Mouse (Mus musculus) cerebellum, adult 9-10 months (tissue): ENCODE measurements at regions not wholly inside any gene's neighbourhood (a gene's known extent, or its start where the extent isn't known, plus 50 kb on each side); places are given as distances from the start of the nearest gene placed in this dataset.

Experiments used
- DNase-seq: peaks from one replicate; pipeline ENCODE4 v3.0.0; 2022

DNA sequence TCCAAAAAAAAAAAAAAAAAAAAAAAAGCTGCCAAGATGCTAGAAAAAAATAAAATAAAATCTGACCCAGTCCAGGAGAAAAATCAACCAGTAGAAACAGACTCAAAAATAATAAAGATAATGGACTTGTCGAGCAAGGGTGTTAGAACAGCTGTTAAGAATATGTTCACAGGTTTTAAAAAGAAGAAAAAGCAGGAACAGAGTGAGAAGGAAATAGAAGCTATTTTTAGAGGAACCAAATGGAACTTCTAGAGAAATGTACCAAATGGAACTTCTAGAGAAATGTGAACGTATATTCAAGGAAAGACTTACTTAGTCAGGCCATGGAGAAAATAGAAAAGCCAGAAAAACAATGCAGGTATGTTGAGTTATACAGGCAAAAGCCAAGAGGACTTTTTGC, 662.4 kb upstream of the Jmjd1c start:
- DNase-seq: no peak

DNA sequence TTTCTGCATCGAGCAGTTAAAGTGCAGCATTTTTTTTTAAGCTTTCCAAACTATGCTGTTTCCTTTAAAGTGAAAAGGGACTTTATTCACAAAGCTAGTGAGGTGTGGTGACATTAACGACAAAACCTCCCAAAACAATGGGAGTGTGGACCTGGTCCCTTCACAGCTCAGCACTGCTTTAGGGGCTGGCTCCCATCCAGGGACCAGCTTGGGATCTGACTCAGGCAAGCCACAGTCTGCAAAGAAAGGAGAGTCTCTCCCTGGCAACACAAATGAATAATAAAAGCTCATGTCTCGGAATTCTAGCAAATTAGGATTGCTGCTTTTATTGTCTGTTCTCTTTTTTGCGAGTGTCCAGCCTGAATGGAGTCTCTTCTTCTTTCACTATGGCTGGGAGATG, 625.2 kb upstream of the Jmjd1c start:
- DNase-seq: peak; percentile 66

DNA sequence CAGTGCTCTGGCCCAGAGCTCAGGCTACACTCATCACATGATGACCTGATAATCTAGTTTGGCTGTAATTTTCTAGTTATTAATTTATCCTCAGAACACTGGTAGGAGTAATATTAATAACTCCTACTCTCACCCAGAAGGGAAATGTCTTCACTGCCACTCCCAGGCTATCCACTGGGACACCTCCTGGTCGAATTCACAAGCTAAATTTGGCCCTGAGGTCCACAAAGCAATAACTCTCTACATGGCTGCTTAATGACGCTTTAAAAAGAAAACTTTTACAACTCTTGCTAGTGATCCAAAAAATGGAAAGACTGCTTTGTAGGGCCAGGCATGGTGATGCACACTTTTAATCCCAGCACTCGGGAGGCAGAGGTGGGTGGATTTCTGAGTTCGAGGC, 623.9 kb upstream of the Jmjd1c start:
- no peak for DNase-seq

- DNase-seq: no peak
These were observed 620.7 kb upstream of the Jmjd1c start for GRCm38 (mm10) chr10:66475187-66475735.

DNA sequence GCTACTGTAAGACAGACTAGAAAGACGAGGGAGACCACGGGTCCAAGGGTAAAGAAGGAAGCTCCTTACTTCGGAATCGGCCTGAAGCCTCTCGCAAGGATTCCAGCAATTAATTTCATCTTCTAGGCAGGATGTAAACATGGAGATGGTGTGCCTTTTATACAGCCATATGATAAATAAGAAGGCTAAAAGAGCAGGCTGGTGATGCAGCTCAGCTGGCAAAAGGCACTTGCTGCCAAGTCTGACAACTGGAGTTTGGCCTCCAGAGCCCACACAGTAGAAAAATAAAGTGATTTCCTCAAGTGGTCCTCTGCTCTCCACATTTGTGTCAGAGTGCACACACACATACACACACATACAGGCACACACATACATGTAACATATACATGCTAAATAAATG, 605.1 kb upstream of the Jmjd1c start:
- DNase-seq: no peak

GRCm38 (mm10) chr10:66491850-66492249, 604.1 kb upstream of the Jmjd1c start:
- no peak for DNase-seq

DNA sequence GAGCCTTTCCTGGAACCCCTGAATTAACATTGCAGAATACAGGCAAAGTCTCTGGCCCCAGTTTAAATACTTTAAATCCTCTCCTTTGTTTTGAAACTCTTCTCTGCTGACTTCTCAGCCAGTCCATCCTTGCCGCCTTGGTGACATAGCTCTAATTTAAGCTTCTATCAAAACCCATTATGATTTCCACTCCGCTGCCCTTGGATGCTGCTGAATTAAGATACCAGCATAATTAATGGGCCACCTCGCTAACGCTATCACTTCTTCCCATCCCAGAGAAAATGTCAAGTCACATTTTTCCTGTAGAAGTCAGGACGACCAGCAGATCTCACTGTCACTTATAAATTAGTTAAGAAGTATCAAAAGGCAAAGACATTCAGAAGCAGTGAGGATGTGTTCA, 556.1 kb upstream of the Jmjd1c start:
- DNase-seq: no peak

GRCm38 (mm10) chr10:66546656-66547055, 549.3 kb upstream of the Jmjd1c start:
- DNase-seq: peak; percentile 16

DNA sequence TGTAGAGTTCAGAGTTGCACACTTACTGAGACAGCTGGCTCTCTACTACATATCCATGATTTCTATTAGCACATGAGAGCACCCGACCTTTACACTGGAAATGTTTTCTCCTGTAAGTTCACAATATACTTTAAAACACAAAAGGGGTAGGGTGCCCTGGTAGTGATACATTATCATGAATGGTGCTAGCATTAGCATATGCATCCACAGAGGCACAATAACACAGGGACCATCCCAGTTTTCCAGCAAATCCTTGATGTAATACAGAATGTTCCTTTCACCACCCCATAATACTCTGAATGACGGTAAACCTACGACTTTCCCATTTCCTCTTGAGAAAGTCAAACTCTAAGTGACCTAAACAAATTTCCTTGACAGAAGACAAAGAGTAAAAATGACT, 548.3 kb upstream of the Jmjd1c start:
- DNase-seq: no peak

- no peak for DNase-seq
These were observed 547.9 kb upstream of the Jmjd1c start for GRCm38 (mm10) chr10:66548073-66548472.

DNA sequence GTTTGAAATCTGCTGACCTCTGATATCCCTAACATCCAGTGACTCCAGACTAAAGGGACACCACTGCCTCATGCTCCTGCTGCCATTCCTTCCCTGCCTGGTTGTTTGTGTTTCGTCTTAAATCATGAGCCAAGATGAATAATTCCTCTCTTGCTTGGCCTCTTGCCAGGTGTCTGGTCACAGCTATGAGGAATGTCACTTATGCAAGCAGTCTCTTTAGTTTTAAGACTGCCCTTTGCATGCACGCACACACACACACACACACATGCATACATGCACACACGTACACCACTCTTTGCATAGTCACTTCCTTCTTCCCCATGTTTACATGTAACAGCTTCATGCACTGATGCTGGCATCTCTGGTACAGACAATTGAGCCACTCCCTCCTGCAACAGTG, 543.0 kb upstream of the Jmjd1c start:
- DNase-seq: no peak

DNA sequence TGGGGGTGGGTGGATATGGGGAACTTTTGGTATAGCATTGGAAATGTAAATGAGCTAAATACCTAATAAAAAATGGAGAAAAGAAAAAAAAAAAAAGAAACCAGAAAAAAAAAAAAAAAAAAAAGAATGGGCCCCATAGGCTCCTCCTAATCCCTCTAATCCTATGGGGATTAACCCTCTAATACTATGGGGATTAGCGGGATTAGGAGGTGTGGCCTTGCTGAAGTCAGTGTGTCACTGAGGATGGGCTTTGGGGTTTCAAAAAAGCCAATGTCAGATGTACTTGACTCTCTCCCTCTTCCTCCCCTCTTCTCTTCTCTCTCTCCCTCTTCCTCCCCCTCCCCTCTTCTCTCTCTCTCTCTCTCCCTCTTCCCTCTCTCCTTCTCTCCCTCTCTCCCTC, 541.7 kb upstream of the Jmjd1c start:
- DNase-seq: no peak

- DNase-seq: no peak
These were observed 537.7 kb upstream of the Jmjd1c start for GRCm38 (mm10) chr10:66558097-66558840.

DNA sequence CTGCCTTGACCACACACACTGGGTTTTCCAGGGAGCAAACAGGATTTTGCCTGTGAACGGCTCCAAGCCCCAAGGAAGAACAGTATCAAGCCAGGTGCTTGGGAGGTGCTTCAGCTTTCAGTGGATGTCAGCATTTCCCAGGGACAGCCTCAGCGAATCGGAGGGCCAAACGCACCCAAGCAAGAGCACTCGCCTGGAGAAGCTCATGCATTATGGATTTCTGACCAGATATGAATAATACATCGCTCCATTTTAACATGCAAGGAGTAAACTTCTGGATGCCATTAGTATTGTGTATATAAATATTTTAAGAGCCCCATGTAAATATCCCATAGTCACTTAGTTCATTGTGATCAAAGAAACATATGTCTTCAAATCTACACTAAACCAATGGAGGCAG, 530.6 kb upstream of the Jmjd1c start:
- DNase-seq: no peak

DNA sequence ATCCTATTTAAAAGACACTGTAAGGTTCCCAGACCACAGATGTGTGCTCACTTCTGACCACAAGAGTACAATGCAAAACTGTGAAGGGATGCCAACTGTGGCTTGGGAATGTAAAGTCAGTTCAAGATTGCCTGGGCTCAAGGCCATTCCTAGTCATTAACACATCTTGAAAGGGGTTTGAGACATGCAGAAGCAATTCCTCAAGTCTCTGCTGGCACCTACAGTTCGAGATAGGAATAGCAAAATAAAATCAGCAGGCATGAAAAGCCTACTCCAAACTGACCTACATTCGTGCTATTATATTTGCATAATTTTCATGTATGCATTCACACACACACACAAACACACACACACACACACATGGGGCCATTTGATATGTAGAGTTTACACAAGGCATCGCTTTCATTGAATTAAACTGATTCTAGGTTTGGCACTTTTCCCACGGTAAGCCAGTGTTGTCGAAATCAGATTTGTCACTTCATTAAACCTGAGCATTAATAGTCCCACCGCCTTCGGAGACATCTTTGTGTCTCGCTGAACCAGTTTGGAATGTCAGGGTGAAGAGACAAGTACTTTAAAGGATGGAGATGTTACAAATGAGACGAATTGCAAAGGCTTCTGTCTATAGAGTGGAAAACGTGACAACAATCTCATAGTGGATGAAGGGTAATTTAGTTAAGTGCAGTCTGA, 520.9 kb upstream of the Jmjd1c start:
- peak; percentile 83 for DNase-seq

DNA sequence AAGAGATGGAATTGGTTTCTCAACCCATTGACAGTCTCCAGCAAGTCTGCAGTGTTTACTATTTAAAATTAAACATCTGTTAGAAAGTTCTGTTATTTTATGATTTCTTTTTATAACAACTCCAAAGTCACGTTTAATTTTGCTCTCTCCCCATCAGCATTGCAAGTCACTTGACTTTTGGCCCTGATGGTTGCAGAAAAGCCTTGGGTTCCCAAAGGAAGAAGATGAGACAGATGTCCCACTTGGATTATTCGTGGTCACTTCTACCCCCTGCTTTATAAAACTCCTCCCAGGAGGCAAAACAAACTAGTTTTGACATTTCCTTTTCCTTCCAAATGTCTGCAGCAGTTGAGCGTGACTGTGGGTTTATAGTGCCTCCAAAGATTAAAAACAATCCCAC, 502.9 kb upstream of the Jmjd1c start:
- no peak for DNase-seq

DNA sequence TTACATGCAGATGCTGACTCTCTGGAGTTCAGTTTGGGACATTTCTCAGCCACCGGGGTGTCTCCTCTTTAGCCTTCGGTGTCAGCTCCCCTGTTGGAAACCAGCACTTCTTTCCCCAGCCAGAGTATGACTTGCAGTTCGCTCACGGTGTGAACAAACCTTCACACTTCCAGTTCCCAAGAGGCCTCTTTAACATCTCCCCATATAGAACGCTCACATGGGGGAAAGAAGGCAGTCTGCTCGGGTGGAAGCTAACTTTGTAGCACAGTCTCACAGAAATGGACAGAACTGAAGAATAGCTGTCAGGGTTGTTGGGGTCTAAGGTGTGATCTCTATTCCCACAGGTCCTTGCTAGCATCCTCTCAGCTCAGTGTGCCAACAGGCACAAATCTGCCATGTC, 502.4 kb upstream of the Jmjd1c start:
- DNase-seq: no peak

GRCm38 (mm10) chr10:66597952-66598351, 498.0 kb upstream of the Jmjd1c start:
- DNase-seq: no peak

DNA sequence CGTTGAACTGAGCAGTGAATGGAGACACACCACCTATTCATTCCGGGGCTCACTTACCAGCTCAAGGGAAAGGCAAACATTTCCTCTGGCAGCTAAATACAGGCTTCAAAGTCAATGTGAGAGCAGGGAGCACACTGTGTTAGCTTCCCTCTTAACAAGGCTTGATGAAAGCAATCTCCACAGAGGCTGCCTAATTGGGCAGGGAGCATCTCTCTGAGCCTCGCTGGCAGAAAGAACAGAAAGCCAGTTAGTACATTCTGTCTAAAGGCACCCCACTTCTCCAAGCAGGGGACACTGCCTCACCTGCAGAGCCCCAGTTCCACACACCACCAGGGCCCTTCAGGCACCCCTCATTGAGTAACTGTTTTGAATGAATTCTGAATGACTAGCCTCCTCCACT, 488.8 kb upstream of the Jmjd1c start:
- no peak for DNase-seq

GRCm38 (mm10) chr10:66616280-66616679, 479.6 kb upstream of the Jmjd1c start:
- DNase-seq: no peak

GRCm38 (mm10) chr10:66630996-66631395, 464.9 kb upstream of the Jmjd1c start:
- DNase-seq: no peak

GRCm38 (mm10) chr10:66640890-66641847, 454.8 kb upstream of the Jmjd1c start:
- peak; percentile 98 for DNase-seq

GRCm38 (mm10) chr10:66641966-66642365, 454.0 kb upstream of the Jmjd1c start:
- peak; percentile 57 for DNase-seq
